Mouse (Mus musculus): ENCODE data around the gene Hmg20a. TPM values are rescaled to one million over a fixed set of nuclear protein-coding genes. Genes with fewer than 3 reads are reported as not detected.

Hmg20a gene
- polyA plus RNA-seq, 2 experiments = 9.5 to 9.6 TPM

DNA sequence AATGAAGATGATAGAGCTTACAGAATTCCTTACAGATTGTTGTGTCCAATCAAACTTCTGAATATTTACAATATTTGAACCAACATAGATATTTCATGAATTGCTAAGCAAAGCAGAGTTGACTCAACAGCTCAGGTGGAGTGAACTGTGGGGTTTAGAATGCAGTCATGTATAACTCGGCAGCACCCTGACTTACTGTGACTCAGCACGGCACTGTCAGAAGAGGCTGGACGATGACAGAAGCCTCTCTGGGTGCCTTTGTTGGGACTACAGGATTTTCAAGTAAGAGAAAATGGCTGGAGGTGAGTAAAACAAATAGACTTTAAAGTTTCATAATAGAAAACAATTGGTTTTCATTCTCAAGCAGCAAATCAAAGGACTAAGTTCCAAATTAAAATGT is 25.6 kb upstream of the Hmg20a start:
- 62% methylated on average over 3 of the region's 3 CpGs for WGBS (ENCODE audit: insufficient replicate concordance)
- no peak overlapping the region for H3K27ac ChIP-seq
- no peak for TF ChIP-seq EP300 (IDR thresholded peaks at IDR 0.05; ENCODE audit: low read depth)
- no peak for TF ChIP-seq CTCF (IDR thresholded peaks at IDR 0.05; ENCODE audit: low read depth)
- H3K4me1 ChIP-seq (replicated peaks; ENCODE audit: control insufficient read depth in 2 of 2, insufficient read depth in 2 of 2, low read length in 1 of 2) = no peaks in the 10 kb centered on the region
- ATAC-seq (ENCODE audit: insufficient read depth) (no peak), DNase-seq (ENCODE audit: low read depth in 3 of 3, low spot score in 3 of 3) (no peak)
- H3K9me3 ChIP-seq (ENCODE audit: control insufficient read depth, low read length) = no peaks in the 10 kb centered on the region
- H3K9ac ChIP-seq (replicated peaks) = no peak overlapping the region
- H3K27me3 ChIP-seq (ENCODE audit: control insufficient read depth, insufficient read depth, low read length) = no peaks in the 10 kb centered on the region
- H3K4me2 ChIP-seq (ENCODE audit: low read depth) = no peak overlapping the region
- no peak overlapping the region for H3K4me3 ChIP-seq (ENCODE audit: insufficient read depth in 1 of 2, low read depth in 2 of 2, low read length in 2 of 2)
- H3K36me3 ChIP-seq (replicated peaks; ENCODE audit: control insufficient read depth, insufficient read depth, low read depth) = no peaks in the 10 kb centered on the region

DNA sequence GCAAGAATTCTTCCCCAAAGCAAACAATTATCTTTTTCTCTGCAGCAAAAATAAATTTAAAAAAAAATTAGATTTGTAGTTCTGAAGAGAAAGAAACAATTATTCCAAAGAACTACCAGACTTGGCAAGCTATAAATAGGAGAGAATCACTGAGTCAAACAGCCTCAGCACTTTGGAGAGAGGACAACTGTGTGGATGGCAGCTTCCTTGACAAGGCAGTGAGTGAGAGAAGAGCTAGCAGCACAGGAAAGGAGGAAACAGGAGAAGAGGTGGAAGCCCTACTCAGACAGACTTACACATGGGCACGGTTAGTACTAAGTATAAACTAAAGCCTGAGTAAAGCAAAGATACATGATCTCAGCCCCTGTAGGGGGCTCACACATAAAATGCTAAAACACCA is 22.1 kb upstream of the Hmg20a start:
- Histone ChIP-seq H3K27ac (no peak overlapping the region), H3K4me2 (ENCODE audit: low read depth) (no peak overlapping the region), H3K36me3 (replicated peaks; ENCODE audit: control insufficient read depth, insufficient read depth, low read depth) (no peaks in the 10 kb centered on the region), H3K4me3 (ENCODE audit: insufficient read depth in 1 of 2, low read depth in 2 of 2, low read length in 2 of 2) (no peak overlapping the region), H3K4me1 (replicated peaks; ENCODE audit: control insufficient read depth in 2 of 2, insufficient read depth in 2 of 2, low read length in 1 of 2) (no peaks in the 10 kb centered on the region), H3K9me3 (ENCODE audit: control insufficient read depth, low read length) (no peaks in the 10 kb centered on the region), H3K9ac (replicated peaks) (no peak overlapping the region), H3K27me3 (ENCODE audit: control insufficient read depth, insufficient read depth, low read length) (no peaks in the 10 kb centered on the region)
- DNase-seq (ENCODE audit: low read depth in 3 of 3, low spot score in 3 of 3) = no peak
- WGBS (ENCODE audit: insufficient replicate concordance) = 29% methylated on average over 1 of the region's 1 CpGs
- no peak for TF ChIP-seq EP300 (IDR thresholded peaks at IDR 0.05; ENCODE audit: low read depth)
- TF ChIP-seq CTCF (IDR thresholded peaks at IDR 0.05; ENCODE audit: low read depth) = no peak
- ATAC-seq (ENCODE audit: insufficient read depth) = no peak

DNA sequence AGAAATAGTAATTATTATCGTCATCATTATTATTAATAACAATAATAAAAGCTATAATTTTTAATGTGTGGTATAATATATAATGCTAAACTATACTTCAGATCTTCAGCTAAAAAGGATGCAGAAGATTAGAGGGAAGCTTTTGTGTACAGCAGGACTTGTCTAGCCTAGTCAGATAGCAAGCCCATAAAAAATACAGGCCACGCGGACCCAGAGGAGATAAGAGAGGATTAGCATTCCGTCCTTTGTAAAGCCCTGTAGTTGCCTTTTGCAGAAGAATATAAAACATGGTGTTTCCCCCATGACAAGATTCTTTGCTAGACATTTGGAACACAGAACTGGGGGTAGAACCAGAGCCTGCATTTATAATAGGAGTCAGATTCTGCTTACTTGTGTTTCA is 13.8 kb upstream of the Hmg20a start:
- DNase-seq (ENCODE audit: low read depth in 3 of 3, low spot score in 3 of 3) (no peak), ATAC-seq (ENCODE audit: insufficient read depth) (no peak)
- H3K36me3 ChIP-seq (replicated peaks; ENCODE audit: control insufficient read depth, insufficient read depth, low read depth) = no peaks in the 10 kb centered on the region
- no peak for TF ChIP-seq EP300 (IDR thresholded peaks at IDR 0.05; ENCODE audit: low read depth)
- no peak for TF ChIP-seq CTCF (IDR thresholded peaks at IDR 0.05; ENCODE audit: low read depth)
- no peaks in the 10 kb centered on the region for H3K27me3 ChIP-seq (ENCODE audit: control insufficient read depth, insufficient read depth, low read length)
- H3K4me3 ChIP-seq (ENCODE audit: insufficient read depth in 1 of 2, low read depth in 2 of 2, low read length in 2 of 2) = no peak overlapping the region
- peaks cover 0 to 3% of the 10 kb centered on the region in 2 experiments; a peak in 1 of 4 replicates for H3K4me1 ChIP-seq (replicated peaks; ENCODE audit: control insufficient read depth in 2 of 2, insufficient read depth in 2 of 2, low read length in 1 of 2)
- no peaks in the 10 kb centered on the region for H3K9me3 ChIP-seq (ENCODE audit: control insufficient read depth, low read length)
- WGBS (ENCODE audit: insufficient replicate concordance) = 33% methylated on average over 4 of the region's 4 CpGs
- H3K9ac ChIP-seq (replicated peaks) = no peak overlapping the region
- H3K4me2 ChIP-seq (ENCODE audit: low read depth) = no peak overlapping the region
- no peak overlapping the region for H3K27ac ChIP-seq

DNA sequence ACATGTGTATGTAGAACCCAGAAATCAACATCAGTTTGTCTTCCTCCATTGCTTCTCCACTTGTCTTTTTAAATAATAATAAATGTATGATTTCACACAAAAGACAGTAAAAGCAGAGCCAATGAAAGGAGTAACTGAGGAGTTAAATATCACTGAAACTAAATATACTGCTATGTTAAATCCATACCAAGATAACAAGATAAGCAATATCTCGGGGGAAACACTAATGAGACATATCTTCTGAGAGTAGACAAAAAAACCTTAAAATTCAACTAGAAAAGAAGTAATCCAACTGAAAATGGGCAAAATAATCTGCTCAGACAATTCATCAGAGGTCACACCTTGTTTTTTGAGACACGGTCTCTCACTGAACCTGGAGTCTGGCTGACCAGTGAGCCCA is 8.5 kb upstream of the Hmg20a start:
- TF ChIP-seq EP300 (IDR thresholded peaks at IDR 0.05; ENCODE audit: low read depth) = no peak
- no peak for TF ChIP-seq CTCF (IDR thresholded peaks at IDR 0.05; ENCODE audit: low read depth)
- Histone ChIP-seq H3K4me1 (replicated peaks; ENCODE audit: control insufficient read depth in 2 of 2, insufficient read depth in 2 of 2, low read length in 1 of 2) (peaks cover 4 to 5% of the 10 kb centered on the region in 2 experiments), H3K36me3 (replicated peaks; ENCODE audit: control insufficient read depth, insufficient read depth, low read depth) (no peaks in the 10 kb centered on the region)

DNA sequence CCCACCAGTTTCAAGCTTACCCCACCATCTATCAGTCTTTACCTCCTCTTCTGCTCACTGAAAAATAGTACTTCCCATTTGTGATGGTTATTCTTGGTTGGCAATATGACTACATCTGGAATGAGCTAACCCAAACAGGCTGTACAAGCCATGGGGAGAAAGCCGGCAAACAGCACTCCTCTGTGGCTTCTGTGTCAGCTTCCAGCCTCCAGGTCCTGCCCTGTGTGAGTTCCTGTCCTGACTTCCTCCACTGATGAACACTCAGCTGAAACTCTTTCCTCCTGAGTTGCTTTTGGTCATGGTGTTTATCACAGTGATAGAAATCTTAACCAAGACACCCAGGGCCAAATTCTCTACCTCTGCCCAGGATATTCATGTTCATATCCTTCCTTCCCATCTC is 5.7 kb upstream of the Hmg20a start:
- H3K4me3 ChIP-seq (ENCODE audit: insufficient read depth in 1 of 2, low read depth in 2 of 2, low read length in 2 of 2) = no peak overlapping the region
- no peaks in the 10 kb centered on the region for H3K36me3 ChIP-seq (replicated peaks; ENCODE audit: control insufficient read depth, insufficient read depth, low read depth)
- no peak for ATAC-seq (ENCODE audit: insufficient read depth)
- no peak for TF ChIP-seq EP300 (IDR thresholded peaks at IDR 0.05; ENCODE audit: low read depth)
- no peak for TF ChIP-seq CTCF (IDR thresholded peaks at IDR 0.05; ENCODE audit: low read depth)
- no peaks in the 10 kb centered on the region for H3K9me3 ChIP-seq (ENCODE audit: control insufficient read depth, low read length)
- no peak overlapping the region for H3K9ac ChIP-seq (replicated peaks)
- H3K4me2 ChIP-seq (ENCODE audit: low read depth) = no peak overlapping the region
- no peaks in the 10 kb centered on the region for H3K27me3 ChIP-seq (ENCODE audit: control insufficient read depth, insufficient read depth, low read length)
- WGBS (ENCODE audit: insufficient replicate concordance) = 7% methylated on average over 1 of the region's 1 CpGs
- peaks cover 5 to 14% of the 10 kb centered on the region in 2 experiments; a peak in 3 of 4 replicates for H3K4me1 ChIP-seq (replicated peaks; ENCODE audit: control insufficient read depth in 2 of 2, insufficient read depth in 2 of 2, low read length in 1 of 2)
- DNase-seq (ENCODE audit: low read depth in 3 of 3, low spot score in 3 of 3) = no peak
- no peak overlapping the region for H3K27ac ChIP-seq

More for the DNA sequence above, 8.5 kb upstream of the Hmg20a start:
- ATAC-seq (ENCODE audit: insufficient read depth) = no peak
- Histone ChIP-seq H3K27ac (no peak overlapping the region), H3K4me3 (ENCODE audit: insufficient read depth in 1 of 2, low read depth in 2 of 2, low read length in 2 of 2) (no peak overlapping the region), H3K9ac (replicated peaks) (no peak overlapping the region), H3K4me2 (ENCODE audit: low read depth) (no peak overlapping the region), H3K27me3 (ENCODE audit: control insufficient read depth, insufficient read depth, low read length) (no peaks in the 10 kb centered on the region), H3K9me3 (ENCODE audit: control insufficient read depth, low read length) (no peaks in the 10 kb centered on the region)
- DNase-seq (ENCODE audit: low read depth in 3 of 3, low spot score in 3 of 3) = no peak
- WGBS (ENCODE audit: insufficient replicate concordance) = 25% methylated on average over 2 of the region's 2 CpGs

Data from liver, embryonic 14.5 days (tissue).